Mouse (Mus musculus) urinary bladder, postnatal 0 days (tissue): Measurements from ENCODE around the gene Sult2a5. TPM values are rescaled to one million over a fixed set of nuclear protein-coding genes. Genes with fewer than 3 reads are reported as not detected.

Experiments used
- polyA plus RNA-seq: library from polyadenylated mRNA; unstranded; fragments of >200 nt; fragmentation: Nextera tagmentation; extraction: Ambion mirVana; gene quantifications from 2 replicates; pipeline ENCODE4 v1.2.1, GENCODE M21; 2015

The Sult2a5 gene
- not detected in 2 replicates for polyA plus RNA-seq

DNA sequence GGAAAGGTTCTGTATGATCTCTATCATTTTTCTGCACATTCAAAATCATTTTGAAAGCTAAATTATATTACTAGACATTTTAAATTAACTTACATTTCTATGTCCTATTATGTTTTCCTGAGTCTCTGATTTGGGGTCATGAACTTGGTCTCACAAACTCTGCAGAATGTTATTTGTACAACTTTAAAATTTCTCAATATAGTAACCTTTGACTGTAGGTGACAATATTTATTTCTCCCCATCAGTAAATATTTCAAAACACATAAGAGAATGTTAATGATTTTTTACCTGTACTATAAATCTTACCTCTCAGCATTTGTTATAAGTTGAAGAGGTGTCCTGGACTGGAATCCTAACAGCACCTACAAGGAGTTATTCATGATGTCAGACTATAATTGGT lies at the start of gene Sult2a5:
Sult2a5 (plus strand) TSS at position 301 of the 400 bp plus-strand sequence.

Other genes with a start within 250 kb of the Sult2a5 start
- not detected in 2 replicates for gene Cabp5, start 225.8 kb upstream of the Sult2a5 start, polyA plus RNA-seq
- not detected in 2 replicates for gene Bsph1, start 173.1 kb upstream of the Sult2a5 start, polyA plus RNA-seq
- gene Bsph2, start 52.9 kb upstream of the Sult2a5 start, polyA plus RNA-seq: not detected in 2 replicates
- gene Sult2a2, start 109.5 kb downstream of the Sult2a5 start, polyA plus RNA-seq: 0.39 TPM in 1 of 2 replicates, not detected in the other
- 0.14 TPM in 1 of 2 replicates, not detected in the other for gene Sult2a1, start 213.4 kb downstream of the Sult2a5 start, polyA plus RNA-seq